Mouse (Mus musculus) erythroid progenitor cell, adult 5-6 weeks (primary cell): Measurements from ENCODE around the gene Mamdc4. TPM values are rescaled to one million over a fixed set of nuclear protein-coding genes. Genes with fewer than 3 reads are reported as not detected.

Experiments used
- ATAC-seq: replicated peaks from 2 replicates; pipeline ENCODE4 v1.8.0; 2016; ENCODE audit warnings: moderate number of reproducible peaks, mild to moderate bottlenecking, moderate TSS enrichment, inconsistent platforms; ENCODE audit not compliant: poor library complexity, low FRiP score, severe bottlenecking
- total RNA-seq, 2 experiments: library from RNA; stranded (forward) in 1 of 2; stranded (reverse) in 1 of 2; fragments of 150-400 nt in 1 of 2; fragments of 186-747, 209-891 nt in 1 of 2; gene quantifications; 2 replicates each; pipeline versions ENCODE4 v1.2.3 to v1.2.4; 2015 to 2017; ENCODE audit warnings: low replicate concordance in 2 of 2

Gene Mamdc4
- total RNA-seq (2015; ENCODE audit: low replicate concordance): 0.72 TPM in 1 of 2 replicates, not detected in the other
- total RNA-seq (2017; ENCODE audit: low replicate concordance): 2.6 TPM in 1 of 2 replicates, not detected in the other

- ATAC-seq: peak; percentile 91
Observed at GRCm38 (mm10) chr2:25574579-25575431, at the start of gene Mamdc4, which contains the start of gene Phpt1. Gene Mamdc4, minus strand, starts transcription at chr2:25574845. Gene Phpt1, minus strand, starts transcription at chr2:25575224.

- ATAC-seq: 0 out of 2 replicates have a peak, but pooled peaks have one; percentile 48
Observed at GRCm38 (mm10) chr2:25621229-25622200, 46.9 kb upstream of the Mamdc4 start, which contains the start of gene Tmem141. Gene Tmem141, minus strand, starts transcription at chr2:25622005.

- ATAC-seq: no peak
Observed at GRCm38 (mm10) chr2:25620852-25621228, 46.2 kb upstream of the Mamdc4 start.

- ATAC-seq: no peak
Observed at GRCm38 (mm10) chr2:25620386-25620785, 45.7 kb upstream of the Mamdc4 start.

- no peak for ATAC-seq
Observed at GRCm38 (mm10) chr2:25617578-25617977, 42.9 kb upstream of the Mamdc4 start, which contains the start of gene Ccdc183. Gene Ccdc183, minus strand, starts transcription at chr2:25617678.

- ATAC-seq: no peak
Observed at GRCm38 (mm10) chr2:25616398-25616797, 41.8 kb upstream of the Mamdc4 start.

GRCm38 (mm10) chr2:25608671-25609070 lies 34.0 kb upstream of the Mamdc4 start:
- no peak for ATAC-seq

GRCm38 (mm10) chr2:25607761-25608622 lies 33.3 kb upstream of the Mamdc4 start, which contains the start of gene Rabl6:
Gene Rabl6, minus strand, starts transcription at chr2:25608521.
- peak; percentile 96 for ATAC-seq

- no peak for ATAC-seq
Observed at GRCm38 (mm10) chr2:25602526-25602925, 27.9 kb upstream of the Mamdc4 start.

- no peak for ATAC-seq
Observed at GRCm38 (mm10) chr2:25600037-25600436, 25.4 kb upstream of the Mamdc4 start.

GRCm38 (mm10) chr2:25598749-25599148 lies 24.1 kb upstream of the Mamdc4 start:
- ATAC-seq: no peak

GRCm38 (mm10) chr2:25596765-25597510 lies 22.3 kb upstream of the Mamdc4 start:
- ATAC-seq: no peak

GRCm38 (mm10) chr2:25591863-25592262 lies 17.2 kb upstream of the Mamdc4 start:
- ATAC-seq: no peak

- no peak for ATAC-seq
Observed at GRCm38 (mm10) chr2:25588227-25588907, 13.7 kb upstream of the Mamdc4 start.

- no peak for ATAC-seq
Observed at GRCm38 (mm10) chr2:25587290-25587689, 12.6 kb upstream of the Mamdc4 start.

GRCm38 (mm10) chr2:25585601-25586000 lies 11.0 kb upstream of the Mamdc4 start:
- no peak for ATAC-seq

- no peak for ATAC-seq
Observed at GRCm38 (mm10) chr2:25584856-25585255, 10.2 kb upstream of the Mamdc4 start.

- no peak for ATAC-seq
Observed at GRCm38 (mm10) chr2:25584152-25584551, 9.5 kb upstream of the Mamdc4 start.
